Mouse (Mus musculus) forebrain, embryonic 14.5 days (tissue): ENCODE measurements at regions not wholly inside any gene's neighbourhood (a gene's known extent, or its start where the extent isn't known, plus 50 kb on each side); places are given as distances from the start of the nearest gene placed in this dataset.

ENCODE experiments used
- ATAC-seq: fragments of 200-750 bp; cut with Nextera tagmentation; 2 replicates; pipeline ENCODE4 v1.8.0; 2017; ENCODE audit warnings: mild to moderate bottlenecking, moderate library complexity
- DNase-seq: peaks from one replicate; pipeline ENCODE4 v3.0.0-alpha.2; 2015; ENCODE audit warnings: low spot score
- H3K27ac ChIP-seq: fragments of 300-500 bp; sonication (generic); 2 replicates; pipeline ENCODE4 v1.5.1; 2014; ENCODE audit warnings: low read depth, mild to moderate bottlenecking, control low read depth, low read length, moderate library complexity
- H3K27me3 ChIP-seq: fragments of 300-500 bp; sonication (generic); replicated peaks from 2 replicates; pipeline ENCODE4 v1.6.1; 2014; ENCODE audit warnings: low read length, control low read depth, mixed read lengths; ENCODE audit not compliant: control insufficient read depth, insufficient read depth
- H3K36me3 ChIP-seq: fragments of 300-500 bp; sonication (generic); 2 replicates; pipeline ENCODE4 v1.6.1; 2014; ENCODE audit warnings: low read length, control low read depth; ENCODE audit not compliant: control insufficient read depth, insufficient read depth
- H3K4me1 ChIP-seq: fragments of 300-500 bp; sonication (generic); 2 replicates; pipeline ENCODE4 v1.6.1; 2014; ENCODE audit warnings: antibody characterized with exemption, low read length, control low read depth; ENCODE audit not compliant: control insufficient read depth, insufficient read depth
- H3K4me2 ChIP-seq: fragments of 300-500 bp; sonication (generic); 2 replicates; pipeline ENCODE4 v1.6.1; 2014; ENCODE audit warnings: mild to moderate bottlenecking, control low read depth, low read length
- H3K4me3 ChIP-seq: fragments of 300-500 bp; sonication (generic); 2 replicates; pipeline ENCODE4 v1.5.1; 2014; ENCODE audit warnings: low read depth, low read length, control low read depth
- H3K9ac ChIP-seq: fragments of 300-500 bp; sonication (generic); 2 replicates; pipeline ENCODE4 v1.6.1; 2014; ENCODE audit warnings: mild to moderate bottlenecking, low read length, control low read depth, moderate library complexity
- H3K9me3 ChIP-seq: fragments of 300-500 bp; sonication (generic); replicated peaks from 2 replicates; pipeline ENCODE4 v1.6.1; 2016; ENCODE audit warnings: low read length, control low read depth, mixed read lengths; ENCODE audit not compliant: control insufficient read depth
- WGBS: fragments of 180-500 bp; shearing (Covaris S2); extraction: QIAGEN DNeasy Blood & Tissue Kit; methylation state at CpG from one replicate; pipeline ENCODE4 v1.1.7; 2014; 5-methylcytosine and 5-hydroxymethylcytosine counted together

- H3K27me3 ChIP-seq = no peaks in the 10 kb centered on the region
- H3K9me3 ChIP-seq = no peaks in the 10 kb centered on the region
- no peak overlapping the region for H3K4me3 ChIP-seq
- no peak for DNase-seq
- H3K36me3 ChIP-seq = no peaks in the 10 kb centered on the region
- H3K27ac ChIP-seq = no peak overlapping the region
- no peaks in the 10 kb centered on the region for H3K4me1 ChIP-seq
- no peak overlapping the region for H3K9ac ChIP-seq
- 86% methylated on average over 4 of the region's 4 CpGs for WGBS
- ATAC-seq = no peak
- H3K4me2 ChIP-seq = no peak overlapping the region
These were observed 1385.8 kb downstream of the Pcdh7 start for GRCm38 (mm10) chr5:59103358-59104077.

- H3K27ac ChIP-seq = no peak overlapping the region
- no peaks in the 10 kb centered on the region for H3K4me1 ChIP-seq
- ATAC-seq (no peak), DNase-seq (no peak)
- H3K4me3 ChIP-seq = no peak overlapping the region
- no peaks in the 10 kb centered on the region for H3K27me3 ChIP-seq
- no peaks in the 10 kb centered on the region for H3K36me3 ChIP-seq
- 35% methylated on average over 7 of the region's 7 CpGs for WGBS
- H3K9me3 ChIP-seq = no peaks in the 10 kb centered on the region
- H3K9ac ChIP-seq = no peak overlapping the region
- H3K4me2 ChIP-seq = no peak overlapping the region
These were observed 1420.5 kb downstream of the Pcdh7 start for GRCm38 (mm10) chr5:59138316-59138715.

DNA sequence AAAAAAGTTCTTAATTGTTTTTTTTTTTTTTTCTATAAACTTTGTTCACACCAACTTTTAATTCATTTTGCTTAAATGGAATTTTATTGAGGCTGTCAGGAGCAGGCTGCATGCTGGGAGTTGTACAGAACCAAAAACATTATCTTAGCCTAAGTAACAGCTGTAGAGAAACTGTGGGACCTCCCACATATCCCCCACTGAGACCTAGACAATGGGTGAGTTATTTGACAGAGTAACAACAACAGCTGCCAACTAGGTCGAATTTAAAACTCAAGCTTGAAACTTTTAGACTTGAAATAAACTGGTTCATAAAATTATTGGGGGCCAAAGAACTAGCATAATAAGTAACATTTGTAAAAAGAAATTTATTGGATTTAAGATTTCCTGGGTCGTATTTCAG is 1421.0 kb downstream of the Pcdh7 start:
- DNase-seq (peak; percentile 21), ATAC-seq (no peak)
- no peaks in the 10 kb centered on the region for H3K27me3 ChIP-seq
- no peak overlapping the region for H3K4me2 ChIP-seq
- no peaks in the 10 kb centered on the region for H3K4me1 ChIP-seq
- H3K4me3 ChIP-seq = no peak overlapping the region
- 15% methylated on average over 2 of the region's 2 CpGs for WGBS
- no peak overlapping the region for H3K9ac ChIP-seq
- no peak overlapping the region for H3K27ac ChIP-seq
- no peaks in the 10 kb centered on the region for H3K9me3 ChIP-seq
- no peaks in the 10 kb centered on the region for H3K36me3 ChIP-seq
